Mouse (Mus musculus): ENCODE results near the gene Dnm3.

DNA sequence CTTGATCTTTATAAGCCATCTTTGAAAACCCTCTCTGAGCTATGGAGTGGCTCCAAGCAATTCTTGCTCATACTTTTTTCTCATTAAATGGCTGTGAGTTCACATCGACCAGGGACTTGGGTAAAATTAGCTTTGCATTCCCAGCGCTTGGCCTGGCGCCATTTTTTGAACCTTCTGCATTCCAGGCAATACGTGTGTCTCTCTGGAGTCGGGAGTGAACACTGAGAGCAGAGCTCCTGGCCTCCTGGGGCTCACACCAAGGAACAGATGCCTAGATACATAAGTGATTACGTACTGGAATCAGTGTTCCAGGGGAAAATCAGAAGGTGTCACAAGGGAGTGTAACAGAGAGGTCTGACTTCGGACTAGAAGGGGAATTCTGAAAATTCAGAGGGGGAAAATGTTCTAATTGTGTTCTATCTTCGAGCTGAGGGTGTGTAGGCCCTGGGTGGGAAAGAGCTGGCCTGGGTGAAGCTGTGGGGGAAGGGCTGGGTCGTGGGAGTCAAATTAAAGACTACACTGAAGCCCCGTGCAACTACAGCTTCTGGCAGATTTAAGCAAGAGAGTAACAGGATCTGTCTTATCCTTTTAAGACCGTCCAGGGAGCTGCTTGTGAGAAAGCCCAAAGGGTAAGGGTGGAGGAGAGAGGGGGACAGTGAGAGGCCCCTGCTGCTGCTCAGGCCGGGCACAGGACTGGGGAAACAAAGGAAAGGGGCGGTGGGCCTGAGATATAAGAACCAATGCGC, 293.7 kb downstream of the Dnm3 start:
- no peak for TF ChIP-seq E2F4 (IDR thresholded peaks at IDR 0.05; ENCODE audit: borderline replicate concordance, low read depth, low read length)
- no peak for TF ChIP-seq ETS1 (IDR thresholded peaks at IDR 0.05; ENCODE audit: low read depth, low read length)
